Mouse (Mus musculus) heart, embryonic 11.5 days (tissue): ENCODE data around the gene Prkar2b. TPM values are rescaled to one million over a fixed set of nuclear protein-coding genes. Genes with fewer than 3 reads are reported as not detected.

Experiments
- ATAC-seq: fragments of 200-750 bp; cut with Nextera tagmentation; replicated peaks from 2 replicates; pipeline ENCODE4 v1.8.0; 2017; ENCODE audit warnings: moderate library complexity; ENCODE audit not compliant: insufficient number of reproducible peaks, low FRiP score, low TSS enrichment
- H3K27ac ChIP-seq: fragments of 300-500 bp; sonication (generic); 2 replicates; pipeline ENCODE4 v1.5.1; 2014; ENCODE audit warnings: mild to moderate bottlenecking, low read depth, low read length
- H3K27me3 ChIP-seq: fragments of 300-500 bp; sonication (generic); 2 replicates; pipeline ENCODE4 v1.6.1; 2014; ENCODE audit warnings: mild to moderate bottlenecking, low read length, mixed read lengths; ENCODE audit not compliant: control insufficient read depth, insufficient read depth
- H3K36me3 ChIP-seq: fragments of 300-500 bp; sonication (generic); 2 replicates; pipeline ENCODE4 v1.6.1; 2014; ENCODE audit warnings: mild to moderate bottlenecking, low read length, moderate library complexity, mixed read lengths; ENCODE audit not compliant: control insufficient read depth, insufficient read depth
- H3K4me1 ChIP-seq: fragments of 300-500 bp; sonication (generic); 2 replicates; pipeline ENCODE4 v1.6.1; 2014; ENCODE audit warnings: low read length; ENCODE audit not compliant: control insufficient read depth, insufficient read depth
- H3K4me2 ChIP-seq: fragments of 300-500 bp; sonication (generic); 2 replicates; pipeline ENCODE4 v1.6.1; 2014; ENCODE audit warnings: mild to moderate bottlenecking, moderate library complexity
- H3K4me3 ChIP-seq: fragments of 300-500 bp; sonication (generic); 2 replicates; pipeline ENCODE4 v1.5.1; 2014; ENCODE audit warnings: low read depth, low read length
- H3K9ac ChIP-seq: fragments of 300-500 bp; sonication (generic); 2 replicates; pipeline ENCODE4 v1.6.1; 2014; ENCODE audit warnings: mild to moderate bottlenecking, low read depth, low read length, moderate library complexity
- H3K9me3 ChIP-seq: fragments of 300-500 bp; sonication (generic); replicated peaks from 2 replicates; pipeline ENCODE4 v1.6.1; 2016; ENCODE audit warnings: low read length; ENCODE audit not compliant: control insufficient read depth
- WGBS: fragments of 180-500 bp; shearing (Covaris S2); extraction: QIAGEN DNeasy Blood & Tissue Kit; methylation state at CpG from one replicate; pipeline ENCODE4 v1.1.7; 2014; ENCODE audit not compliant: insufficient replicate concordance; 5-methylcytosine and 5-hydroxymethylcytosine counted together
- polyA plus RNA-seq: library from polyadenylated mRNA; unstranded; fragments of >200 nt; fragmentation: Nextera tagmentation; extraction: Ambion mirVana; gene quantifications from 2 replicates; pipeline ENCODE4 v1.2.1, GENCODE M21; 2014

Gene Prkar2b
- polyA plus RNA-seq, 1 experiment from 2014 or later = 20.6 TPM

DNA sequence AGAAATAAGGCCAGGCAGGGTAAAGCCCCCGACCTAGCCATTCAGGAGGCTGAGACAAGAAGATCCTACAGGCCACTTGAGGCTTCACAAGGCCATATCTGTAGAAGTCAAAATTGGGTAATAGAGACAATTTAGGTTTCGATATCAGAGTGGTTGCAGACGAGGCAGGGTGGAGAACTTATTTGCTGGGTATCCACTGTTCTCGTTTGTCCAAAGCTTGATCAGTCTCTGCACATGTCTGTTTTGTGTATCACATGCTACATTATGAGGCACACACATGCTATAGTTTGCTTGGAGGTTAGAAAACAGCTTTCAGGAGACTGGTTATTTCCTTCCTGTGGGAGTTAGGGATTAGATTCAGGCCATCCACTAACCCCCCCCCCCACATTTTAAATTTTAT lies 105.3 kb downstream of the Prkar2b start:
- WGBS = 79% methylated on average over 4 of the region's 4 CpGs
- no peaks in the 10 kb centered on the region for H3K27me3 ChIP-seq
- H3K9me3 ChIP-seq = no peaks in the 10 kb centered on the region
- no peak overlapping the region for H3K4me2 ChIP-seq
- H3K4me1 ChIP-seq = no peaks in the 10 kb centered on the region
- H3K4me3 ChIP-seq = no peak overlapping the region
- H3K27ac ChIP-seq = no peak overlapping the region
- no peak overlapping the region for H3K9ac ChIP-seq
- no peak for ATAC-seq
- no peaks in the 10 kb centered on the region for H3K36me3 ChIP-seq

- ATAC-seq = no peak; the same call in 1 of the 2 replicates
- H3K4me1 ChIP-seq = peaks cover 4% of the 10 kb centered on the region; the same call in 1 of the 2 replicates
- peak overlapping the region; percentile 62; the same call in 1 of the 2 replicates for H3K9ac ChIP-seq
- no peaks in the 10 kb centered on the region for H3K36me3 ChIP-seq
- peak overlapping the region; percentile 76 for H3K4me2 ChIP-seq
- H3K4me3 ChIP-seq = peak overlapping the region; percentile 38
- 11% methylated on average over 9 of the region's 9 CpGs for WGBS
- no peaks in the 10 kb centered on the region for H3K27me3 ChIP-seq
- peak overlapping the region; percentile 75 for H3K27ac ChIP-seq
- H3K9me3 ChIP-seq = no peaks in the 10 kb centered on the region
Observed at GRCm38 (mm10) chr12:31950659-31951031, 110.5 kb downstream of the Prkar2b start.

DNA sequence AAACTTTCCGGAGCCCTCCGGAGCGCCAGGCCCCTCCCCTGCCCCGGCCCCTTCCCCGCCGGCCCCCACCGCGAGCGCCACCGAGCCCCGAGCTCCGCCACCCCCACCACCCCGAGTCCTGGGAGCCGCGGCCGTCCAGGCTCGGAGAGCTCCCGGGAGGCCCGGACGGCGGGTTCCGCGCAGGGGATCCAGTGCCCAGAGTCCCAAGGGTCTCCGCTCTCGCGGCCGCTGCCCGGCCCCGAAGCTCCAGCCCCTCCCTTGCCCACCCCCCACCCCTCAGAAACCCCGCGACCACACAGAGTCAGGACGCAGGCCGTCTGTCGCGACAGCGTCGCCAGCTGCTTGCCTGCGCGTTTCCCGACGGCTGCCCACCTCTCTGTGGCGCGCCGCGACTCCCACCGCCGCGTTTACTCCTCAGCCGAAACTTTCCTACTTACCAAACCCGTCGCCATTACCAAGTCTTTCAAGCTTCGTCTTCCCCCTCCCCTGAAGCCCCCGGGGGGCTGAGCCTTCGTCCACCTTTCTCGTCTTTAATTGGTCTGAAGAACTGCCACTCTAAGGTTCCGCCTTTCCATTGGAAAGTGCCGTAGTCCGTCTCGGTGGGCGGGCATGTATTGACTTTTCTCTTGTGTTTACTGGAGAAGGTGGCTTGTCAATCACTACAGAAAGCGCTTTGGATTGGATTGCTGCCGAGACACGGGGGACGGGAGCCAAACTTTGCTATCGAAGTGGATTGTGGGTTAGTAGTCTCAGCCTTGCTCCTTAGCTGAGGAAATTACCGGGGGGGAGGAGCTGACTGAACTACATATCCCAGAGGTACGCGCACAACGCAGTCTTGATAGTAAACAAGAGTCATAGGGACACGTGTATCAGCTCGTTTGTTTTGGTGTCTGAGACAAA lies 111.1 kb downstream of the Prkar2b start, which contains the start of gene Hbp1:
Gene Hbp1 (minus strand): TSS at position 777 of the 900 bp plus-strand sequence.
- no peaks in the 10 kb centered on the region for H3K9me3 ChIP-seq
- H3K27me3 ChIP-seq = no peaks in the 10 kb centered on the region
- peaks cover 4% of the 10 kb centered on the region; the same call in 1 of the 2 replicates for H3K4me1 ChIP-seq
- peak within 1 kb of the TSS; percentile 96 for H3K9ac ChIP-seq
- no peaks in the 10 kb centered on the region for H3K36me3 ChIP-seq
- peak within 1 kb of the TSS; percentile 99 for H3K27ac ChIP-seq
- peak within 1 kb of the TSS; percentile 76 for H3K4me2 ChIP-seq
- peak within 1 kb of the TSS; percentile 92 for H3K4me3 ChIP-seq
- under 1% methylated on average over 63 of the region's 71 CpGs for WGBS
- ATAC-seq = peak; percentile 91

- H3K9me3 ChIP-seq = no peaks in the 10 kb centered on the region
- H3K4me2 ChIP-seq = peak overlapping the region; percentile 68
- WGBS = under 1% methylated on average over 58 of the region's 58 CpGs
- H3K27me3 ChIP-seq = no peaks in the 10 kb centered on the region
- H3K4me3 ChIP-seq = peak overlapping the region; percentile 92
- H3K27ac ChIP-seq = peak overlapping the region; percentile 99
- ATAC-seq = peak; percentile 81
- peaks cover 4% of the 10 kb centered on the region; the same call in 1 of the 2 replicates for H3K4me1 ChIP-seq
- H3K36me3 ChIP-seq = no peaks in the 10 kb centered on the region
- H3K9ac ChIP-seq = peak overlapping the region; percentile 96
Observed at GRCm38 (mm10) chr12:31949193-31949741, 111.8 kb downstream of the Prkar2b start.

DNA sequence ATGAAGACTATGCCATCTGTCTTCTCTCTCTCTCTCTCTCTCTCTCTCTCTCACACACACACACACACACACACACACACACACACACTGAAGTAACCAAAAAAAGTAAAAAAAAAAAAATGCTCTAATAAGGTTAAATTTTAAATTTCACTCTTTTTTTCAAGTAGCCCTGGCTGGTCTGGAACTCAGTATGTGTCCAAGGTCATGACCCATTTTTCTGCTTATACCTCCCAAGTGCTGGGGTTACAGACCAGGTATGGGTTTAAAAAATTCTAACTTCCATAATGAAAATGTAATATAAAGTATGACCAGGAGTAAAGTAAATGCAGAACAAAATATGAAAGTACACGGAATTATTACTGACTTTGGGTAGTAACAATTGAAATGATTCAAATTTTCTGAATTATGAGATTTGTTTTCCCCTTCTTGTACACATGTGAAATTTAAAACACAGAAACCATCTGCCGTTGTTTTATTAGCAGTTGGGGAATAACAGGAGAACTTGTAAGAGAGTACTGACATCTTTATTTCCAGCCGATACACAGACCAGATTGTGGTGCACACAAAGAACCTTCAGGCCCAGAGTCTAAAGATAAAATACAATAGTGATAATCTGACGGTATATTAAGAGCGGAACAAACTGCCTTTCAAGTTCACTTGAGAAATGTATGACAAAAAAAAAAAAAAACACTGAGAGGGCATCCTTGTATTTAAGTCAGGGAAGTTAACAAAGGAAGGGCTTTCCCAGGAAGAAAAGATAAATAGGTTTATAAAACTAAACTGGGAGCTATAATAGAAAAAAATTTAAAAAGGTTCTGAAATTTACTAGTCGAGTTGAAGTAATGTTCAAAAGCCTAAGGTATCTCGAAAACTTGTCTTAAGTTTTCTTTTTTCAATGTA lies 112.7 kb downstream of the Prkar2b start:
- H3K27ac ChIP-seq = peak overlapping the region; percentile 99
- H3K36me3 ChIP-seq = 0 out of 2 replicates have a peak, but pooled peaks cover 5% of the 10 kb centered on the region
- H3K4me2 ChIP-seq = peak overlapping the region; percentile 68
- H3K9me3 ChIP-seq = no peaks in the 10 kb centered on the region
- no peaks in the 10 kb centered on the region for H3K27me3 ChIP-seq
- WGBS = 26% methylated on average over 7 of the region's 7 CpGs
- peak overlapping the region; percentile 96 for H3K9ac ChIP-seq
- no peak for ATAC-seq
- peaks cover 7% of the 10 kb centered on the region; the same call in 1 of the 2 replicates for H3K4me1 ChIP-seq
- H3K4me3 ChIP-seq = peak overlapping the region; percentile 92

DNA sequence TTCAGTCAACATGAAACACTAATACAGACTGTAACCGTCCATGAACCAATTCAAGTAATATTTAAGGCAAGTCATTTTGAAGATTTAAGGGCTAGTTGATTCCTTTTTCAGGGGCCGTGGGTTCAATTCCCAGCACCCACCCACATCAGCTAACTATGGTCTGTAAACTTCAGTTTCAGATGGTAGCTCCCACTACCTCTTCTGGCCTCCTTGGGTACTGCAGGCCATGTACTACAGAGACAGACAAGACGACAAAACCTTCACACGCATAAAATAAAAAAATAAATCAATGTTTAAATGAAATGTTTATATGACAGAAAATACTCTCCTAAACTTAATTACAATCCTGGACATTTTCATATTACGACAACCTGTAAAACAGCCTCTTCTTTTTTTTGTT lies 113.6 kb downstream of the Prkar2b start:
- no peak overlapping the region for H3K4me3 ChIP-seq
- H3K9me3 ChIP-seq = no peaks in the 10 kb centered on the region
- H3K36me3 ChIP-seq = 0 out of 2 replicates have a peak, but pooled peaks cover 6% of the 10 kb centered on the region
- H3K27me3 ChIP-seq = no peaks in the 10 kb centered on the region
- H3K27ac ChIP-seq = no peak overlapping the region
- no peak for ATAC-seq
- no peak overlapping the region for H3K9ac ChIP-seq
- H3K4me1 ChIP-seq = peaks cover 8% of the 10 kb centered on the region; the same call in 1 of the 2 replicates
- no peak overlapping the region for H3K4me2 ChIP-seq
- 93% methylated on average over 5 of the region's 5 CpGs for WGBS

GRCm38 (mm10) chr12:31944405-31944804 lies 116.7 kb downstream of the Prkar2b start:
- H3K27ac ChIP-seq = no peak overlapping the region
- no peak overlapping the region for H3K9ac ChIP-seq
- no peak overlapping the region for H3K4me3 ChIP-seq
- WGBS = 88% methylated on average over 2 of the region's 2 CpGs
- H3K4me2 ChIP-seq = no peak overlapping the region
- no peaks in the 10 kb centered on the region for H3K27me3 ChIP-seq
- H3K36me3 ChIP-seq = peaks cover 8% of the 10 kb centered on the region
- peaks cover 8% of the 10 kb centered on the region; the same call in 1 of the 2 replicates for H3K4me1 ChIP-seq
- H3K9me3 ChIP-seq = no peaks in the 10 kb centered on the region
- ATAC-seq = no peak
